Mouse (Mus musculus) forebrain, embryonic 16.5 days (tissue): ENCODE results near the gene Cdh7. TPM values are rescaled to one million over a fixed set of nuclear protein-coding genes. Genes with fewer than 3 reads are reported as not detected.

ENCODE experiments used
- ATAC-seq: fragments of 200-750 bp; cut with Nextera tagmentation; 2 replicates; pipeline ENCODE4 v1.8.0; 2017; ENCODE audit warnings: mild to moderate bottlenecking, moderate library complexity
- H3K27ac ChIP-seq: fragments of 300-500 bp; sonication (generic); 2 replicates; pipeline ENCODE4 v1.5.1; 2014; ENCODE audit warnings: low read length, control low read depth
- H3K27me3 ChIP-seq: fragments of 300-500 bp; sonication (generic); replicated peaks from 2 replicates; pipeline ENCODE4 v1.6.1; 2014; ENCODE audit warnings: low read length; ENCODE audit not compliant: control insufficient read depth, insufficient read depth
- H3K36me3 ChIP-seq: fragments of 300-500 bp; sonication (generic); 2 replicates; pipeline ENCODE4 v1.6.1; 2014; ENCODE audit not compliant: control insufficient read depth, insufficient read depth
- H3K4me1 ChIP-seq: fragments of 300-500 bp; sonication (generic); replicated peaks from 2 replicates; pipeline ENCODE4 v1.6.1; 2014; ENCODE audit warnings: low read length; ENCODE audit not compliant: control insufficient read depth, insufficient read depth
- H3K4me2 ChIP-seq: fragments of 300-500 bp; sonication (generic); 2 replicates; pipeline ENCODE4 v1.6.1; 2014; ENCODE audit warnings: mild to moderate bottlenecking, low read length, control low read depth
- H3K4me3 ChIP-seq: fragments of 300-500 bp; sonication (generic); replicated peaks from 2 replicates; pipeline ENCODE4 v1.5.1; 2014; ENCODE audit warnings: mild to moderate bottlenecking, low read length, control low read depth
- H3K9ac ChIP-seq: fragments of 300-500 bp; sonication (generic); replicated peaks from 2 replicates; pipeline ENCODE4 v1.6.1; 2014; ENCODE audit warnings: low read depth, low read length, control low read depth
- H3K9me3 ChIP-seq: fragments of 300-500 bp; sonication (generic); 2 replicates; pipeline ENCODE4 v1.6.1; 2016; ENCODE audit warnings: low read length; ENCODE audit not compliant: control insufficient read depth
- WGBS: fragments of 180-500 bp; shearing (Covaris S2); extraction: QIAGEN DNeasy Blood & Tissue Kit; methylation state at CpG from one replicate; pipeline ENCODE4 v1.1.7; 2014; 5-methylcytosine and 5-hydroxymethylcytosine counted together
- polyA plus RNA-seq: library from polyadenylated mRNA; unstranded; fragments of >200 nt; fragmentation: Nextera tagmentation; extraction: Ambion mirVana; gene quantifications from 2 replicates; pipeline ENCODE4 v1.2.1, GENCODE M21; 2015

The Cdh7 gene
- polyA plus RNA-seq = 9.6 and 13.6 TPM in 2 replicates

DNA sequence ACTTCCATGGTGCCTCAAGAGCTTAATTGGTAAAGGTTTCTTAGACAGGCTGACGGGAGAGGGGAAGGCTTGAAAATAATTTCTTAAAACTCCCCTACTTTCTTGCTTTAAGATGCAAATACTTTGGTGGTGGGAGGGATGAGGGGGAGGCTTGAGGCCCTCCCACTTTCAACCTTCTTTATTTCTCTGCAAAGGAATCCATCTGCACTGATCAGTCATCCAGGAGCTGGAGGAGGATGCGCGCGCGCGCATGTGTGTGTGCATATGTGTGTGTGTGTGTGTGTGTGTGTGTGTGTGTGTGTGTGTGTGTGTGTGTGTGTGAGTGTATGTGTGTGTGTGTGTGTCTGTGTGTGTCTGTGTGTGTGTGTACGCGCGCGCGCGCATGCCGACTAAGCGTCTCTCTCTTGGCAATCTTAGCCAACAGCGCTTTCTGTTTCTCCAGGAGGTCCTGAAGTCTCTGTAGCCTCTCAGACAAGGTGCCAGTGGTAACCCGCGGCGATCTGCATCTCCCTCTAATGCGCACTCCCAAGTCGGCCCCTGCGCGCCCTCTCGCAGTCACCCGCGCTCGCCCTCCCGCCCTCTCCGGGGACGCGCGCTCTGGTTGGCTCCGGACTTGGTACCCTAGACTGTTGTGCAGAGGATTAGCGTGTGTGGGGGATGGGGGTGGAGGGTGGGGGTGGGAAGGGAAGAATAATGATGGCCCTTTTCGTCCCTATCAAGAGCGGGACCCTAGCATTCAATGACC lies at the start of gene Cdh7:
Cdh7 (plus strand) TSS at position 368 of the 745 bp plus-strand sequence.
- ATAC-seq = peak; percentile 91
- H3K36me3 ChIP-seq = no peaks in the 10 kb centered on the region
- WGBS = under 1% methylated on average over 35 of the region's 35 CpGs
- peak within 1 kb of the TSS; percentile 75 for H3K4me2 ChIP-seq
- H3K27ac ChIP-seq = peak within 1 kb of the TSS; percentile 67
- H3K9ac ChIP-seq = peak within 1 kb of the TSS; percentile 67
- peak within 1 kb of the TSS; percentile 72 for H3K4me3 ChIP-seq
- peaks cover 11% of the 10 kb centered on the region for H3K4me1 ChIP-seq
- no peaks in the 10 kb centered on the region for H3K9me3 ChIP-seq
- H3K27me3 ChIP-seq = no peaks in the 10 kb centered on the region

DNA sequence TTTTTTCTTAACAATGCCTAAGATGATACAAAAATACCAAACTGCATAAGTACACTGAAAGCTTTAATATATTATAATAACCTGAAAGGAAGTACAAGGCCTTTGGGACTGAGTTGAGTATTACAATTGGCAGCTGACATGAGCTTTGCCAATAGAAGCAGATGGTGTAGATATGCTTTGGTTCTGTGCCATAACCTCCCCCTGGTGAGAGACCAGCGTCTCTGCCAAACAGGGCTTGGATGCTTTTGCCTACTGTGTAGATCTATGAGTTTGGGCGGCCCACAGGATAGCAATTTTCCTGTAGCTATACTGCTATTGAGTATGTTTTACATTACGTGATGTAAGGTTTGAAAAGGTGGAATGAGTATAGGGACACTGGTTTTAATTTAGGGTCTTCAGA lies 49.6 kb upstream of the Cdh7 start:
- Histone ChIP-seq H3K4me1 (0 out of 2 replicates have a peak, but pooled peaks cover 2% of the 10 kb centered on the region), H3K36me3 (no peaks in the 10 kb centered on the region), H3K4me3 (no peak overlapping the region), H3K27ac (no peak overlapping the region), H3K27me3 (no peaks in the 10 kb centered on the region), H3K9ac (no peak overlapping the region), H3K4me2 (no peak overlapping the region), H3K9me3 (no peaks in the 10 kb centered on the region)
- peak; percentile 90 for ATAC-seq
- WGBS = 50% methylated on average over 3 of the region's 3 CpGs

DNA sequence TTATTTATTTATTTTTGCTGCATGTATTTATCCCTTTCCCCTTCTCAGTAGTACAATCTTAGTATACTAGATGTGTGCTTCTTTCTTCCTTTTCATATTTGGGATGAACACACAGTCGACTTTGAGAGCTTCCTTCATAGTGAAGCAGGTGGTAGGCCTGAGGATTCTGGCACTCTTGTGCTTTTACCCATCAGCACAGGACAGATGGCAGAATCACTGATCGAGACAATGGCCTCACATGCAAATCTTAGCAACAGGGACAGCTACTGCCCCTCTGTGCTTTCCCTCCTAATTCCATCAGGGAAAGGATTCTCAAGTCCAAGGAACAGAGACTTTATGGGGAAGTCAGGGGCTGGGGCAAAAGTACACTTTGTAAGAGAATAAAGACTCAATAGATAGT lies 33.7 kb upstream of the Cdh7 start:
- ATAC-seq = peak; percentile 76
- 54% methylated on average over 2 of the region's 2 CpGs for WGBS
- H3K27me3 ChIP-seq = no peaks in the 10 kb centered on the region

GRCm38 (mm10) chr1:109971721-109972425 lies 10.4 kb upstream of the Cdh7 start:
- Histone ChIP-seq H3K36me3 (no peaks in the 10 kb centered on the region), H3K27ac (no peak overlapping the region), H3K9me3 (no peaks in the 10 kb centered on the region), H3K9ac (no peak overlapping the region), H3K4me2 (no peak overlapping the region), H3K27me3 (no peaks in the 10 kb centered on the region), H3K4me3 (no peak overlapping the region), H3K4me1 (no peaks in the 10 kb centered on the region; the same call in 1 of the 2 replicates)
- peak; percentile 95 for ATAC-seq
- WGBS = 19% methylated on average over 5 of the region's 5 CpGs

More for the DNA sequence above, 33.7 kb upstream of the Cdh7 start:
- H3K9me3 ChIP-seq = no peaks in the 10 kb centered on the region
- no peak overlapping the region for H3K27ac ChIP-seq
- no peak overlapping the region for H3K4me3 ChIP-seq
- H3K4me2 ChIP-seq = no peak overlapping the region
- no peak overlapping the region for H3K9ac ChIP-seq
- no peaks in the 10 kb centered on the region for H3K36me3 ChIP-seq
- H3K4me1 ChIP-seq = peaks cover 2% of the 10 kb centered on the region; the same call in 1 of the 2 replicates

GRCm38 (mm10) chr1:109972426-109973015 lies 9.7 kb upstream of the Cdh7 start:
- no peak overlapping the region for H3K4me3 ChIP-seq
- no peak overlapping the region for H3K27ac ChIP-seq
- no peak overlapping the region for H3K9ac ChIP-seq
- no peak overlapping the region for H3K4me2 ChIP-seq
- H3K27me3 ChIP-seq = no peaks in the 10 kb centered on the region
- H3K36me3 ChIP-seq = no peaks in the 10 kb centered on the region
- H3K9me3 ChIP-seq = no peaks in the 10 kb centered on the region
- H3K4me1 ChIP-seq = no peaks in the 10 kb centered on the region; the same call in 1 of the 2 replicates
- ATAC-seq = peak; percentile 65
- WGBS = 4% methylated on average over 4 of the region's 4 CpGs

DNA sequence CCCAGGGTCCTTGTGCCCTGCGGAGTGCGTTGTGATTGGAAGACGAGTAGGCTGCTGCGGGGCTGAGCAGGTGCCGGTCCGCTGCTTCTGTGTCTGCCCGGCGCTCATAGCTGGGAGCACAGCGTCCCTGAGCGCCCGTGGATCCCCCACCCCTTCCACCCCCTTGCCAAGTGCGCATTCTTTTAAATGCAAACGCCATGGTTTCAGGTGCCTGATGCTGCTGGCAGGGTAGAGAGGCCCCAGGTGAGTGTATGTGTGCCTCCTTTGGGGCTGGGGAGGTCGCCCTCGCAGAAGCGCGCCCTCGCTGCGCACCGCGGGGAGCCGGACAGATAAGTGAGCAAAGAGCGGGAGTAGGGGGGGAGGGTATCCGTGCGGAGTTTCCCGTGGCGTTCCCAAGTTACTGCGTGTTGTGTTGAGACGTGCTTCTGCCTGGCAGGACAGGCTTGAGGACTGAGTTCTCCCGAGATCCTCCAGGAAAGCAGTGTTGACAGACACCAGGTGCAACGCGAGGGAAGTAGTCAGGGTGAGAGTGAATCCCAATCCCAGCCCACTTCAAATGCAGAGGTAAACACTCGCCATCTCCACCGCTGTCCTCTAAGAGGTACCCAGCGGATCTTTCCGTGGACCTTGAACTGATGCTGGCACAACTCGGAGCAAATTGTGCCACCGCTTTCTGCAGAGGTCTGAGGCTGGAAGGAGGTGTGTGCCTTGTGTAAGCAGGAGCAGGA lies 742 bp downstream of the Cdh7 start:
- ATAC-seq = peak; percentile 86
- WGBS = under 1% methylated on average over 38 of the region's 38 CpGs
- no peaks in the 10 kb centered on the region for H3K9me3 ChIP-seq
- H3K4me3 ChIP-seq = peak overlapping the region; percentile 72
- peak overlapping the region; percentile 67 for H3K27ac ChIP-seq
- peak overlapping the region; percentile 75 for H3K4me2 ChIP-seq
- H3K36me3 ChIP-seq = no peaks in the 10 kb centered on the region
- H3K4me1 ChIP-seq = peaks cover 11% of the 10 kb centered on the region
- H3K27me3 ChIP-seq = no peaks in the 10 kb centered on the region
- peak overlapping the region; percentile 67 for H3K9ac ChIP-seq

GRCm38 (mm10) chr1:109983537-109983912 lies 1.3 kb downstream of the Cdh7 start:
- H3K9ac ChIP-seq = peak overlapping the region; percentile 67; the same call in 1 of the 2 replicates
- no peaks in the 10 kb centered on the region for H3K36me3 ChIP-seq
- ATAC-seq = no peak
- WGBS = 6% methylated on average over 6 of the region's 6 CpGs
- H3K27me3 ChIP-seq = no peaks in the 10 kb centered on the region
- H3K4me3 ChIP-seq = peak overlapping the region; percentile 72
- H3K4me1 ChIP-seq = peaks cover 11% of the 10 kb centered on the region
- 0 out of 2 replicates have a peak overlapping the region, but pooled peaks have one; percentile 25 for H3K27ac ChIP-seq
- H3K9me3 ChIP-seq = no peaks in the 10 kb centered on the region
- H3K4me2 ChIP-seq = peak overlapping the region; percentile 75

- no peaks in the 10 kb centered on the region for H3K27me3 ChIP-seq
- H3K4me2 ChIP-seq = peak overlapping the region; percentile 18
- H3K9me3 ChIP-seq = no peaks in the 10 kb centered on the region
- no peaks in the 10 kb centered on the region for H3K36me3 ChIP-seq
- WGBS = 13% methylated on average over 3 of the region's 3 CpGs
- no peak overlapping the region for H3K9ac ChIP-seq
- H3K4me3 ChIP-seq = peak overlapping the region; percentile 25
- no peak for ATAC-seq
- H3K4me1 ChIP-seq = peaks cover 11% of the 10 kb centered on the region
- H3K27ac ChIP-seq = no peak overlapping the region
Measured at GRCm38 (mm10) chr1:109984776-109985175, 2.5 kb downstream of the Cdh7 start.
